Mouse (Mus musculus) intestine, embryonic 14.5 days (tissue): Measurements from ENCODE around the gene Trp63. TPM values are rescaled to one million over a fixed set of nuclear protein-coding genes. Genes with fewer than 3 reads are reported as not detected.

Source experiments
- ATAC-seq: fragments of 200-750 bp; cut with Nextera tagmentation; replicated peaks from 2 replicates; pipeline ENCODE4 v1.8.0; 2017; ENCODE audit warnings: low read depth, moderate number of reproducible peaks, moderate TSS enrichment, moderate library complexity; ENCODE audit not compliant: low FRiP score, low TSS enrichment
- DNase-seq: peaks from one replicate; pipeline ENCODE4 v3.0.0-alpha.2; 2018; ENCODE audit warnings: low spot score
- H3K27ac ChIP-seq: fragments of 300-500 bp; sonication (generic); 2 replicates; pipeline ENCODE4 v1.5.1; 2014; ENCODE audit warnings: low read depth, mild to moderate bottlenecking, control low read depth
- H3K27me3 ChIP-seq: fragments of 300-500 bp; sonication (generic); replicated peaks from 2 replicates; pipeline ENCODE4 v1.6.1; 2014; ENCODE audit warnings: low read length, control low read depth; ENCODE audit not compliant: control insufficient read depth, insufficient read depth
- H3K36me3 ChIP-seq: fragments of 300-500 bp; sonication (generic); 2 replicates; pipeline ENCODE4 v1.6.1; 2014; ENCODE audit warnings: low read length, control low read depth; ENCODE audit not compliant: control insufficient read depth, insufficient read depth
- H3K4me1 ChIP-seq: fragments of 300-500 bp; sonication (generic); replicated peaks from 2 replicates; pipeline ENCODE4 v1.6.1; 2014; ENCODE audit warnings: low read length, control low read depth, mixed read lengths; ENCODE audit not compliant: control insufficient read depth, insufficient read depth
- H3K4me2 ChIP-seq: fragments of 300-500 bp; sonication (generic); 2 replicates; pipeline ENCODE4 v1.6.1; 2014; ENCODE audit warnings: low read length
- H3K4me3 ChIP-seq: fragments of 300-500 bp; sonication (generic); 2 replicates; pipeline ENCODE4 v1.5.1; 2014; ENCODE audit warnings: low read depth, low read length, control low read depth, mixed read lengths
- H3K9ac ChIP-seq: fragments of 300-500 bp; sonication (generic); 2 replicates; pipeline ENCODE4 v1.6.1; 2014; ENCODE audit warnings: mild to moderate bottlenecking, low read length
- H3K9me3 ChIP-seq: fragments of 300-500 bp; sonication (generic); 2 replicates; pipeline ENCODE4 v1.6.1; 2016; ENCODE audit warnings: low read length, control low read depth; ENCODE audit not compliant: control insufficient read depth
- WGBS: fragments of 180-500 bp; shearing (Covaris S2); extraction: QIAGEN DNeasy Blood & Tissue Kit; methylation state at CpG from one replicate; pipeline ENCODE4 v1.1.7; 2014; 5-methylcytosine and 5-hydroxymethylcytosine counted together
- polyA plus RNA-seq: library from polyadenylated mRNA; unstranded; fragments of >200 nt; fragmentation: Nextera tagmentation; extraction: Ambion mirVana; gene quantifications from 2 replicates; pipeline ENCODE4 v1.2.1, GENCODE M21; 2014

Gene Trp63
- polyA plus RNA-seq, 1 experiment from 2014 or later: 0.15 TPM

DNA sequence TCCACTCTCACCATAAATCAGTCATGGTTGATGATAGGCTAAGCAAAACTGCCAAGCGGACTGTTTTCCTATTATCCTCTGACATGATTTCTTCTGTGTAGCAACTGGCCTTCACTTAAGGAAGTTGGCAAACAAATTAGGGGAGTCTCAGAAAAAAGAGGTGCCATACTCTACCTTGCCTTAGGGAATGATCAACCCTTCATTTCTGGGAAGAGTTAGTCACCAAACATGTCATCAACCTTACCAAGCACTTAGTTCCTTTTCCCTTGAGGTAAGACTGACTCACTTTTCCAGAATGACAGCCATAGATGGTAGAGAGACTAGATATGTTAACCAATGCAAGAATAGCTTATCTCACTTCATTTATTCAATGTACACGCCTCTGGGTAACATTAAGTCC, 250.6 kb downstream of the Trp63 start:
- no peak for ATAC-seq

More for the DNA sequence above, 250.6 kb downstream of the Trp63 start:
- Histone ChIP-seq H3K27ac (no peak overlapping the region), H3K4me2 (no peak overlapping the region), H3K4me1 (no peaks in the 10 kb centered on the region), H3K9me3 (no peaks in the 10 kb centered on the region), H3K36me3 (no peaks in the 10 kb centered on the region), H3K27me3 (no peaks in the 10 kb centered on the region), H3K4me3 (no peak overlapping the region), H3K9ac (no peak overlapping the region)
- DNase-seq: no peak
- WGBS: 71% methylated on average over 2 of the region's 2 CpGs
